Mouse (Mus musculus) heart, postnatal 0 days (tissue): ENCODE measurements around the gene Rras.

Experiments used
- CTCF ChIP-seq: IDR thresholded peaks from 2 replicates; pipeline ENCODE4 v1.5.1; 2016; ENCODE audit warnings: antibody characterized with exemption, control low read depth, low read depth
- EP300 ChIP-seq: IDR thresholded peaks from 2 replicates; pipeline ENCODE4 v1.6.1; 2016; ENCODE audit warnings: antibody characterized with exemption, low read depth

DNA sequence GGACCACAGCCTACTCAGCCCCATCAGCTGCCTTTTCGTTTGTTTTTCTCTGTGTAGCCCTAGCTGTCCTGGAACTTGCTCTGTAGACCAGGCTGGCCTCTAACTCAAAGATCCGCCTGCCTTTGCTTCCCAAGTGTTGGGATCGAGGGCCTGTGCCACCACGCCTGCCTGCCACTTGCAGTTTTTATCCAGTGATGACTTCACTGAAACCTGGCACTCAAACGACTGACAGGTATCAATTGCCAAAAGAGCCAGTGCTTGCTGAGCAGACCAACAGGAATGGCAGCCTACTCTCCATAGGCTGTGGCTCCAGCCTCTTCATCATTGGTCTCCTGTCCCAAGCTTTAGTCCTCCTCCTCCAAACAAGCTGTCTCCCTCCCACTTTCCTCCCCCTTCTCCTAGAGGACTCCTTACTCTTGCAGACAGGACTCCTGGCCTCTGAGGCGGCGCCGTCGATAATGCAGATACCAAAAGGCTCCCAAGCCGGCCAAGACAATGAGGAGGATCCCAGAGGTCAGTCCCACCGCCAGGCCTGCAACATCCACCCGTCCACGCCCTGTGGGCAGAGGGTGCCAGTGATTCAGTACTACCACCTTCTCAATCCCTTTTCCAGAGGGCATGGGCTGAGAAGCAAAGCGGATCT lies 38.7 kb downstream of the Rras start:
- no peak for TF ChIP-seq CTCF
- no peak for TF ChIP-seq EP300
